Mouse (Mus musculus) megakaryocyte, embryonic 14.5 days (primary cell): Measurements from ENCODE around the gene Igf1r.

Experiments used
- FLI1 ChIP-seq: IDR thresholded peaks from 2 replicates; pipeline ENCODE4 v1.6.1; 2012; ENCODE audit warnings: low read length, inconsistent platforms, mixed read lengths
- GATA1 ChIP-seq: IDR thresholded peaks from 3 replicates; pipeline ENCODE4 v1.6.1; 2012; ENCODE audit warnings: mixed read lengths, low read length, inconsistent platforms, borderline replicate concordance

GRCm38 (mm10) chr7:67957376-67957775 is 4.7 kb downstream of the Igf1r start:
- TF ChIP-seq GATA1 (no peak), FLI1 (no peak)
